Mouse (Mus musculus): ENCODE measurements around the gene Gpr1.
"Not testable (repeated sequence)": the region's sequence is repeated elsewhere in the genome, so short reads cannot be mapped to it uniquely, and the experiment has no call there.

The Gpr1 gene

DNA sequence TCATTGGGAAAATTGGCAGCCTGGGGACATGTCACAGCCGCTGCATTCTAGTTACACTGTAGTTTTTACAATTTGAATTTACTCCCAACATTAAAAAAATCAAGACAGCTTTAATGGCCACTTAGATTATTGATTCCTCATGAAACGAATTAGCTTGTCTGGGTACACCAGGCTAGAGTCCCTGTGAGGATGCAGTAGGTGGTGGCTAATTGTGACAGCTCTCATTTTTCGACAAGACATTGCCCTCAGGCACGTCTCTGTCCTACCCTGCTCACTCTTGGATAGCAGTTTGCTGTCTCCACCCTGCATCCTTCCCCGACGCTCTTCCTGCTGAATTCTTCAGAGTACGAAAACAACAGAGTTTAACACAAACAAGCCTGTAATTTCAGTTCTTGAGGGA is 288 bp upstream of the Gpr1 start:
- no peak for DNase-seq

DNA sequence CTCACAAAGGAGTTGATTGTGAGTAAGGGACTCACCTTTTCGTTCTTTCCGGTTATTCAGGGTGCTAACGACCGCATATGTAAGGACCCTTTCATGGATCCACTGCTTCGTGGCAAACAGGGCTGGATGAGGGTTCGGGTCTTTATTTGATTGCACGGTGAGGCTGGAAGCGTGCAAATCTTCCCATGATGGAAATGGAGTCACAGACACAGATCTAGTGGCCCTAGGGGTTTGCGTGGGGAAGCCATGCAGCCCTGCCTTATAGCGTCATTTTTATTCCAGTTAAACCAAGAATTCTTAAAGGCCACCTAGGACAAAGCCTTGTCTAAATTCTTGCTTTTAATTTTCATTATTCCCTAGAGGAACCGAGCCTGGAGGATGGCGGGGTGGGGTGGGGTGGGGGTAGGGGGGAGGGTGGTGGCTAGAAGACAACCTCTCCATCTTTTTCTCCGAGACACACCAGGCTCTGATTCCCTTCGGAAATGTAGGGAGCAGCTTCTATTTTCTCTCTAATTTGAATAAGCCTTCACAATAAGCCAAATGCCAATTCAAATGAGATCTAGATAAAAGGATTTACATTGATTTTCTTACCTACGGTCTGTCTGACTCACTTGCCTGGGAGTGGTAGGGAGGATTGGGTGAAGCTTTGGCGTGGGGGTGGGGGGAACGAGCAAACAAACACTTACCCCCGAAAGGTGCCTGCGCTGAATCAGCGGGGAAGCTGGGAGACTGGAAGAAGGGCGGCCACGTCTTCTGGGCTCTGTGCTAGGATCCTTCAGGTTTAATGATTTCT is 669 bp downstream of the Gpr1 start:
- DNase-seq = no peak

DNA sequence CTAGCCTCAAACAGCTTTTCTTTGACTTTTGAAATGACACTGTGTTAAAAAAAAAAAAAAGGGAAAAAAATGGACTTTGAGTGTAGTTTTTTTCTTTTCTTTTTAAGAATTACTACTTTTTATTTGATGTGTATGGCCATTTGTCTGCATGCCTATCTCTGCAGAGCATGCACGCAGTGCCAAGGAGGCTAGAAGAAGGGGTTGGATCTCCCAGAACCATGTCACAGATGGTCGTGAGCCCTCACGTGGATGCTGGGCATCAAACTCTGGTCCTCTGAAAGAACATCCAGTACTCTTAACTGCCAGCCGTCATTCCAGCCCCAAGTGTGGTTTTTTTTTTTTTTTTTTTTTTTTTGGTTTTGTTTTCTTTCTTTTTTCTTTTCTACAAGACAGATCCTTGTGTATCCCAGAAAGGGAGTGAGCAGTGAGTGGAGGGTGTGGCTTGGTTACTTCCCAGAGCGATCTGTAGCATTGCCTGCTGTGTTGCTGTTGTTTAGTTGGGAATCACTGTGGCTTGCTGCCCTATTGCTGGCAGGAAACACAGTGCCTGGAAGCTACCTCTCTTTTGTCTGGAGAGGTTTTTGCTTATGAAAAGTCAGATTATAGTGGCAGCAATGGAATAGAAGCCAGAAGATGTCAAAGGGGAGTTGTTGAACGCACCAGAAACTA is 4.3 kb downstream of the Gpr1 start:
- no peak for DNase-seq

DNA sequence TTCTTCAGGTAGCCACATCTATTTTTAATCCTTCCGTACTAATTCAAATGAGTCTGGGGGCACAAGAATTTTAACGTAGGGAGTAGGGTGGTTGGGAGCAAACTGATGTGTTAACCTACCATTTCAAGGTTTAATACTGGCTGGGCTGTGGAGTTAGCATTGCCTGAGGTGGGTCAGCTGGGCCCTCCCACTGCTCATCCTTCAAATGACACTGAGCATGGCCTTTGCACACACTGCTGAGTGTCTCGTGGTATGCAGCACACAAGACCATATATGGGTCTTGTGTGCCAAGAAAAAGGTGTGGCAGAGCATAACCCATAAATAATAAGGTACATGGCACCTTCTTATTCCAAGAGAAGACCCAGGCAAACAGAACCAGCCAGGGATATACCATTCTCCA is 6.7 kb downstream of the Gpr1 start:
- no peak for DNase-seq

DNA sequence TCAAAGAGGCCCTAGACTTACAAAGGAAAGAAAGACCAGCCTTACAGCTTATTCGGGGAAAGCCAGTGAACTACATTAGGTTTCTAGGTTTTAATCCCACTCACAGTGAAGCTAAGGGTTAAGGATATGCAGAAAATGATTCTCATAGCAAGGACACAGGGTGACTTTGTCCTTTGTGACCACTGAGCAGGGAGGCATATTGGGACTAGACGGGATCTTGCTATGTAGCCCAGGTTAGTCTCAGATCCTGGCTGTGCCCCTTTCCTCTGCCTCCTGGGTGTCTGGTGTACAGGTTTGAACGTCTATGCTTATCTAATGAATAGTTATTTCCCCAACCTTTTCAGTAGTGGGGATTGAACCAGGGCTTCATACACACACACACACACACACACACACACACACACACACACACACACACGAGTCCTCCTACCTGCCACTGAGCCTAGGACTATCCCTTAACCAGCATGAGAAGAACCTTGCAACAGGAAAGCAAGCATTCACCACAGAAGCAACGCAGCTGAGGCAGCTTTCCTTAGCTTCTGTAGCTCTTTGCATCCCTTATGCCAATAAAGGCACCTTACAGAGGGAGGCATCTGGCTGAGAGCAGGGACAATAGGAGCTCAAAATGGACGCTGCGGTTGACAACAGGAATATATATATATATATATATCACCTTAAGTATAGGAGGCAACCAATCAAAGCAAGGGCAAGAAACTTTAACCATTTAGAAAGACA is 9.5 kb downstream of the Gpr1 start:
- no peak for DNase-seq

DNA sequence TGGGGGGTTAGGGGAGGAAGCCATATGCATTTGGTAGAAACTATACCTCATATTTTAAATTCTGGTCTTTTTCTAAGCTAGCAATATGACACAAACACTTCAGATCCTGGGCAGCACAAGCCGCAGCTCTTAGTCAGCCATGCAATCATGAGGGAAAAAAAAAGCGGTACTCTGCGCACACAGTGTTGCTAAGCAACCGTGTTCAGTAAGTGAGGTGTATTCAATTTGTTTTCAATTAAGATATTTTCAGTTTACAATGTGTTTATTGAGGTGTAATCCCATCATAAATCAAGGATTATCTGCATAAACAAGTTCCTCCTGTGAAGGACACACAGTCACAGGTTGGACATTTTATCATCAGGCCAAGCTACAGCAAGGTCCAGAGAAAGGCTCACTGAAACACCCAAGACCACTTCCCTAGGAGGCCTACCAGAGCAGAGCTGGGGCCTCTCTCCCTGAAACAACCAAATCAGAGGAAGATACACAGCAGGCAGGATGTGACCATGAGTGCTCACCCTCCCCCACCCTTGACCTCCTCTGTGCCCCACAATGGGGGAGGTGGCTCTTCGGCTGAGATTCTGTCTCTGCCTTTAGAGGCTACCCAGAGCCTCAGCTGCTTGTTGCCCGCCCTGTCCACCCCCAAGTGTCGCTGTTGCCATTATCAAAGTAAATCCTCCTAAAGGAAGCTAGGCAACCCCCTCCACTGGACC is 10.2 kb downstream of the Gpr1 start:
- no peak for DNase-seq

DNA sequence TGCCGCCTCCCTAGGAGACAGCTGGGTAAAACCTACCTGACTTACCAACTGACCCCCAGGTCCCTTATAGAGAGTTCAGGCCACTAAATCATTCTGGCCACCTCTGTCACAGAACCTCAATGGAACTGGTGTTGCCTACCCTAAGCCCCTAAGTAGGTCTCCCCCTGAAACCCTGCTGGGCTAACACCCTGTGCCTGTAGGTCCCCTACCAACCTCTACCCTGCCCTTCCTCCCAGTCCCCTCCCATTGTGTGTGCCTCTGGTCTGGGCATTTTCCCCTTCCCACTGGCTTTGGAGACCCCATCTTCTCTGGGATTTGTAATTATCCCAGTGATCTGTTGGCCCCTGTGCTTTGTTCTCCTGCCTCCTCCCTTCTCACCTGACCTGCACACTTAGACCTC is 10.9 kb downstream of the Gpr1 start:
- no peak for DNase-seq

DNA sequence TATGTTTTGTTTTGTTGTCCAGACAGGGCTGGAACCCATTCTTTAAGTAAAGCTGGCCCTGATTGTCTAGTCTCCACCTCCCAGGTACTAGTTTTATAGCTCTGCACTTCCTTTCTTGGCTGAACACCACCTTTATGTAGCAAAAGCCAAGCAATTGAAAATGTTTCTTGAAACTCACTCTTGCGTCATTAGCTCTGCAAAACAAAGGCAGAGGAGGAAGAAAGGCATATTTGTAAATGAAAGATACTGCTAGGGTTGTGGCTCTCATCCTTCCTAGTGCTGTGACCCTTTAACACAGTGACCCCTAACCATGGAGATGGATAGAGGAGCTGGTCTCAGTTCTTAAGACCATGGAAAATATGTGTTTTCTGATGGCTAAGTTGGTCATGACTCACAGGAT is 12.7 kb downstream of the Gpr1 start:
- DNase-seq = no peak

DNA sequence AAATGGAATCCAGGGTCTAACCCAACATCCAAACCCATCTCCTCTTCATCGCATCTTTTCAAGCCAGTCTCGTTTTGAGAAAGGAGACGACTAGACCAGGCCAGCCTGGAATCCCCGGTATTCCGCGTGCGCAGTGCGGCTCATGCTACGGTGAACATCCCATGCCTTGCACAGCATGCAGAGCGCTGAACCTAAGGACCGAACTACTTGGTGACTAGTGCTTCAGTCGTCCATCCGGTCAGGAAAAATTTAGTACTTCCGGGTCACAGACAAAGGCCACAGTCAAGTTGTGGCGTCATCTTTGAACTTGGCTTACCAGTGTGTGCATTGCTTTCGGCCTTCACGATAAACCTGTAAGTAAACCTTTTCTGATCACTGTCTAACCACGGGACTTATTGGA is 14.0 kb downstream of the Gpr1 start:
- DNase-seq = no peak

DNA sequence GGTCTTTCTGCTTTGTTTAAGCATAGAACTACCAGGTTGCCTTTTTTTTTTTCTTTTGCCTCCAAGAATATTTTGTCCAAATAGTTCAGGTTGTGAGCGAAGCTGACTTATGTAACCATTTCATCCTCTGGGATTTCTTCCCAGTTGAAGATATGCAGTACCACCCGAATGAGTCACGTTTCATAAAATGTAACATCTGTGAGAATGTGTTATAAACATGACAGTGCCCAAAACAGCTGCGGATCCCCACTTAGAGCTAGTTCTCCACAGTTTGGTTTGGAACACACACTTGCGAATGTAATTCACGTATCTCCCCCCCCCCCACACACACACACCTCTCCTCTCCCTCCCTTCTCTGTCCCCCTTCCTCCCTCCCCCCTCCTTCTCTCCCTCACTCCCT is 15.0 kb downstream of the Gpr1 start:
- DNase-seq = no peak

DNA sequence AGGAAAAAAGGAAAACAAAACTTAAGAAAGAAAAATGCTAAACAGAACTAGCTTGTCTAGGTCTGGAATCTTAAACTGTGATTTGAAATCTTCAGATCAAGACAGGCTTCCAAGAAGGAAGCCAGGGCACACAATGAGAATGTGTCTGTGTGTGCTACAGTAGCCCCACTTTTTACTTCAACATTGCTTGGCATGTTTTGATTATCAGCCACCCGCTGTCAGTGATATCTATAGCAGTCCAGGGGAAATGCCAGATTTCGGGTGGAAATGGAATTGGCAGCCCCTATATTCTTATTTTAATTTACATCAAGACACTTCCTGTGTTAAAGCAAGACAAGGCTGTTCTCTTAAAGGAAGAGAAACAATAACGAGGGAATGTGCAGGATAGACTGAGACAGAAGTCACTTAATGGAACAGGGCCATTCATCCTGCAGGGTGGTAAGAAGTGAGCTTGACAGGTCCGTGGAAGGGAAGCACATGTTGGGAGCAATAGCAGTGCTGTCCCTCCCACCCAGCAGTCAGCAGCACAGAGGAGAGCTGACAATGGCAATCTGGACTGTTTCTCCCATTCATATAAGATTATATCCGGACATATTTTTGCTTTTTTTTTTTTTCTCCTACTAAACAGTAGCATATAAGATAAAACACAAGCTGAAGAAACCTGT is 18.4 kb downstream of the Gpr1 start:
- no peak for DNase-seq

DNA sequence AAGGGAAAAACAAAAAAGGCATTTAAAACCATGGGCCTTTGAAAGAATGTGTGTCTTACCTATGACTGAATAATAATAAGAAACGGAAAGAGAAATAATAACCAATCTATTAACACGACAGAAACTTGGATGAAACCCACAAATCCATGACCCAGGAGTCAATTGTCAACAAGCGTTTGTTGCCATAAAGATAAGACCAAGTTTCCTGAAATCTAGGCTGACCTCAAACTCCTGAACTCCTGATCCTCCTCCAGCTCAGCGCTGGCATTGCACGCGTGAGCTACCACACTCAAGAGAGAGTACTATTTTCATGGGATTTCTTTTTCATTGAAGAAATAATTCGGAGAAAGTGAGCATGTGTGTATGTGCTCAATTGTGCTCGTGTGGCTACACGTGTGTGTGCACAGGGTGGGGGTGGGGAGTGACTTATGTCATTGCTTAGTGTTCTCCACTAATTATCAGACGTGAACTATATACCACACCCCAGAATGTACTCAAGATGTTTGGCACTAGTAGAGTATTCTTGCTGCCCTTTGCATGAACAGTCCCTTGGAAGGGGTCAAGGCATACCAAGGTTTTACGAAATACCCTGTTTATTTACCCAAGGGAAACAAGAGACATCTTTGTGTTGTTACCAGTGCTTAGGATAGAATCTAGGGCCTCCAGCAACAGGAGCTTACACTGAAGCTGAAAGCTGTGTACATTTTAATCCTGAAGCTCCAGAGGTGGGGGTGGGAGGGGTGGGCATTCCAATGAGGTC is 21.9 kb downstream of the Gpr1 start:
- peak in 1 of 2 experiments; percentile 17 for DNase-seq

DNA sequence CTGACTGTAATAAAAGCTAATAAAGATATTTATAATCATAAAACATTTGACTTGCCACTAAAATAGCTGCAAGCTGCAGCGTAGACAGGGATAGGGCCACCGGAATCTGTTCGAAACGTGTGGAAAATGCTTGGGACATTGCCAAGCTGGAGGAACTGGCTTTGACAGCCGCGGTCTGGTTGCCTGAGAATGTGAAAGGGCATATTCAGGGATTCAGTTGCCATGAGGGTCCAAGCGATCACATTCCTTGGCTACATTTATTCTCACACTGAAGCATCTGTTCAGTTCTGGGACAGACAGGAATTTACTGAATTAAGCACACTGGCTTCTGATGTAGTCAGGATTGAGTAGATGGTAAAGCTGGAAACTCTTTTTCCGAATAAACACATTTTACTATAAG is 23.5 kb downstream of the Gpr1 start:
- DNase-seq = peak; percentile 8 to 28

DNA sequence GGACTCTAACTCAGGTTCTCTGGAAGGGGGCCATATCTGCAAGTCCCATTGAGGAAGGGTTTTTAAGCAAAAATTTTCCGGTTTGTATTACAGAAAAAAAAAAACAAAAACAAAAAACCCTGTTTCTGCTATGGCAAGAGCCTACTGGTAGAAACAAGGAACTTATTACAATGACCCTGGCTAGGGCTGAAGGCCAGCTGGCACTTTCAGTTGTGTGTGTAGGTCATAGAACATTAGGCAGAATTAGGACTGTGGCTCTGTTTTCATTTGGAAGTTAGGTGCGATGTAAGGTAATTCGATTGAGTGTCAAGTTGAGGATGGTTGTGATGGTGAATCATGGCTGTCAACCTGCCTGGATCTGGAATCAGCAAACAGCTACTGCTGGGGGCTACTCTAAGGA is 25.8 kb downstream of the Gpr1 start:
- DNase-seq = peak in 1 of 2 experiments; percentile 19

DNA sequence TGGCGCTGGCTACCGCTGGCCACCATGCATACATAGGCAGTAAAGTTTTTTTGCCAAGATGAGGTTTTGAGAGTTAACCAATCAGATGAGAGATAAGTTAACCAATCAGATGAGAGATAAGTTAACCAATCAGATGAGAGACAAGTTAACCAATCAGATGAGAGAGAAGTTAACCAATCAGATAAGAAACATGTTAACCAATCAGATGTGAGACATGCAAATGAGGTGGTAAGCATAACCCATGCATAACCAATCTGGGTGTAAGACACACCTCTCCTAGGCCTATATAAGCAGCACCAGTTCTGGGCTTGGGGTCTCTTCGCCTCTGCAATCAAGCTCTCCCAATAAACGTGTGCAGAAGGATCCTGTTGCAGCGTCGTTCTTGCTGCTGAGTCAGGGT is 28.9 kb downstream of the Gpr1 start:
- not testable (repeated sequence) for DNase-seq

DNA sequence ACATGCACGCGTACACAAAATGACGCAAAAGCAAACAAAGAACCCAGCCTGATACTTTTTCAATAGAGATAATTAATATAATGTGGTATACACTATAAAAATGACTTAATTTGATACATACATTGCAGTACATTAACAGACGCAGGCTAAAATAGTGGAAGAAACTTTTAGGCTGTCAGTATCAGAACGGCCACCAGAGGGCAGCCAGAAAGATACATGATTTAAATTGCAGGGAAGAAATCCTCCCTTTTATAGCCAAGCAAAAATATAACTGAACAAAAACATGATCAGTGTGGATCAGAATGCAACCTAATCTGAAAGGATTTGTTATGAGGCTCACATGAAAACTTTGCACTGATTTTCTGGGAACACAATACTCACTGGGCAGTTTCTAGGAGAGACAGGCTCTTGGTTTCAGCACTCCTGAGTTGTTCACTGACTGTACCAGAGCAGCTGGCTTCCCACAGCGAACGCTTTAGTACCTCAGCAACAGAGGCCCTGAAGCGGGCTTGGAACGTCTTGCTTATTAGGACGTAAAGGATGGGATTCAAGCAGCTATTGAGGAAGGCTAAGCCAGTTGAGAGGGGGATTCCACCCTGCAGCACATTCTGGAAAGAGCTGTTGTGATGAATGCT is 31.6 kb downstream of the Gpr1 start:
- peak; percentile 8 to 62 for DNase-seq

DNA sequence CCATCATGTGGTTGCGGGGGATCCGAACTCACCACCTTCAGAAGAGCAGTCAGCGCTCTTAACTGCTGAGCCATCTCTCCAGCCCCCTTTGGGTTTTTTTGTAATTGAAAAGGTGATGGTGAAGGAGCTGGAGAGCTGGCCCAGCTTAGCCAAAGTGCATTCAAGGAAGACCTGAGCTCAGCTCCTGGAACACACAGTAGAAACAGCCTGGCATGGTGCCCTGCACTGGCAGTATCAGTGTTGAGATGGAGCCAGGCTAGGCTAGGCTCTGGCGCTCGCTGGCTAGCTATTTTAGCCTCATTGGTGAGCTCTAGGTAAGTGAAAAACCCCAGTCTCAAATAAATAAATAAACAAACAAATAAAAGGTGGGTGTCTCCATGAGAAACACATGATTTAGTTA is 32.1 kb downstream of the Gpr1 start:
- peak; percentile 43 to 78 for DNase-seq

DNA sequence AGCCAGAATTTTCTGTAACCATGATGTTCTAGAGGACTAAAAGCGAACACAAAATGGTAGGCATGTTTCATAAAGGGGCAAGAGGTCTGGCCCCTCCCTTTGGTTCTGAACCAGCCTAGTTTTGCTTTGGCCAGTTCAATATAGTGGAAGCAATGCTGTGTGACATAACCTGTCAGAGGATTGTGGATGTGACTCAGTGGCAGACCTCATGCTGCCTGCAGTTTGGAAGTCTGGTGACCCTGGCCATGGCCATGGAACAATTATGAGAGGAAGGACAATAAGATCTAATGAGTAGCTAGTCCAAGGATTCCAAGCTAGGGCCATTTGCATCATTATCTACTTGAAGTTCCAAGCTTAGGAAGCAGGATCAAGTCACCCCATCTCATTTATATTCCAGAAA is 32.9 kb downstream of the Gpr1 start:
- DNase-seq = no peak

DNA sequence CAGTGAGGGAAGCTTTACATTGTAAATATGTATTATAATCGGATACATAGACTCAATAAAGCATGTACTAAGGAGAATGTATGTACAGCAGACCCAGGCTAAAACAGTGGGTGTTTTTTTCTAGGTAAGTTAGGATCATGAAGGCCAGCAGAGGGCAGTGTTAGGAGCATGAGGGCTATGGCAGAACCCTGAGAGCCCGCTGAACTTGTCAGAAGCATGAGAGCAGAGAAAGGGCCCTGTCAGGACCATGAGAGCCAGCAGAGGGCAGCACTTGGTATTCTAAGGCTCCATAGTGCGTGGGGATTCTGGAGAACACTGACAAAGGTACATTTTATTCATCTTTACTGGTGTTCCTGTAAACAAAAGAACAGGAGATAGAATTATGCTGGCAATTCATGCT is 33.3 kb downstream of the Gpr1 start:
- DNase-seq = peak; percentile 92 to 96

DNA sequence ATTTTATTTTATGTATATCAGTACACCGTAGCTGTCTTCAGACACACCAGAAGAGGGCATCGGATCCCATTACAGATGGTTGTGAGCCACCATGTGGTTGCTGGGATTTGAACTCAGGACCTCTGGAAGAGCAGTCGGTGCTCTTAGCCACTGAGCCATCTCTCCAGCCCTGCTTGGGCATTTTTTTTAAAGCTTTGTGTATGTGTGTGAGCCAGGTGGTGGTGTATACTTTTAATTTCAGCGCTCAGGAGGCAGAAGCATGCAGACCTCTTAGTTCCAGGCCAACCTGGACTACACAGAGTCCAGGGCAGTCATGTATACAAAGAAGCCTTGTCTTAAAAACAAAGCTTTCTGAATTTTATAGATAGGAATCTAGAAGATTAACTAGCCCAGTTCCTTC is 33.8 kb downstream of the Gpr1 start:
- DNase-seq = not testable (repeated sequence)

DNA sequence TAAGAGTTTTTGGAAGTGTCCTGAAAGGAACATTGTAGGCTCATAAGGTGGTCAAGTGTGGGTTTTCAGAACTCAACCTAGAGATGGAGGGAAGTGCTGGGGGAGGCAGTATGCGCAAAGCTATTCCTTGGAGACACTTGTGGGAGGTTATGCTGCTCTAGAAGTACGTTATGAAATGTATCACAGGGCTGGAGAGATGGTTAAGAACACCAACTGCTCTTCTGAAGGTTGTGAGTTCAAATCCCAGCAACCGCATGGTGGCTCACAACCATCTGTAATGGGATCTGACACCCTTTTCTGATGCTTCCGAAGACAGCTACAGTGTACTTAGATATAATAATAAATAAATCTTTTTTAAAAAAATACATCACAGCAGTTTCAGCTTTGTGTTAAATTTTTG is 34.2 kb downstream of the Gpr1 start:
- no peak for DNase-seq

Data from kidney, adult 8-10 months (tissue).